Mouse (Mus musculus) ES-CJ7 (cell line): ENCODE results near the gene Phactr3.
"Not testable (repeated sequence)": the region's sequence is repeated elsewhere in the genome, so short reads cannot be mapped to it uniquely, and the experiment has no call there.

ENCODE experiments used
- DNase-seq: peaks from one replicate; pipeline ENCODE4 v3.0.0; 2011; ENCODE audit warnings: low read depth, low spot score

Phactr3 gene

GRCm38 (mm10) chr2:178327466-178328040, 208.8 kb downstream of the Phactr3 start:
- peak; percentile 83 for DNase-seq

DNA sequence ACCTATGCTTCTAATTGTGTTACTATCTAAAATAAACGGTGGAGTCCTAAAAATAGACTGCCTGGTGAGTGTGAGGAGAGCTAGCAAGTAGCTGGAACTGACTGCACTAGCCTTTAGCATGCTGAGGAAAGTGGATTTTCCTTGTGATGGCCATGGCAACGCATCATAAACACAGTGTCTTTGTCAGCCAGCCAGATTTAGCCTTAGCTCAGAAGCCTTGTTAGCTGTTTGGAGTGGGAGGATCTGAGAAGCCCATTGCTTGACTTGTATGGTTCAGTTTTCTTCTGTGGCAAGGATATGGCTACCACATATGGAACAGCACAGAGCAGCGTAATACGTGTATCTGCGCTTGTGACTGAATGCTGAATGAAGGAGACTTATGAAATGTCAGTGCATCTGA, 210.8 kb downstream of the Phactr3 start:
- DNase-seq, result no peak

GRCm38 (mm10) chr2:178329986-178330385, 211.2 kb downstream of the Phactr3 start:
- DNase-seq, result no peak

DNA sequence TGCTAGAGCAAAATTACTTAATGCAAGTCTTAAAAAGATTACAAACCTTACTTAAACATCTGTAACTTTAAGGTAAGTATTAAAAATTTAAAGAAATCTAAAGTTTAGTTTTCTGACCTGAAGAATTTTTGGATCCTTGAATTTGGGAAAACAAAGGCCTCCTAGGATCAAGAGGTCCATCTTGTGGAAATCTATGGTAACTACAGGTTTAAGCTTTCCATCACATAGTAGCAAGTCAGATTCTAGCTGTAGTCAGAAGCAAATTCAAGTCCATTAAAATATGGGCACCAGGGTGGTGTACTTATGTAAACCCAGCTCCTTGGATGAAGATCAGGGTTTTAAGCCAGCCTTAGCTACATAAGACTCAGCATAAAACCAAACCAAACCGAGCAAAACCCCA, 219.1 kb downstream of the Phactr3 start:
- DNase-seq, result peak; percentile 16

GRCm38 (mm10) chr2:178339044-178339443, 220.3 kb downstream of the Phactr3 start:
- no peak for DNase-seq

DNA sequence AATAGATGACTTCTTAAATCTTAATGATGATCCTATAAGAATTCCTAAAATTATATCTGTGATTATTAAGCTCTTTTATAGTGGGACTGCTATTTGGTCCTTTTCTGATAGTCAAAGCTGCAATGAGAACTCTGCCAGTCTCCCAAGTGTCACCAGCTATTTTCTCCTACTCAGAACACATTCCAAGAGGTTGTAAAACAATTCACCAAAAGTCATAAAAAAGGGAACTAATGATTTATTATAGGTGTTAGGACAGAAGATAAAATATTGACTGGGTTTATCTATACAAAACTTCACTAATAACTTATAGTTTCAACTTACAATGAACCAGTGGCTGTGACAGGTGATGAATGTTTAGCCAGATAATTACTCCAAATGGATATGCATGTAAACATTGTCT, 223.3 kb downstream of the Phactr3 start:
- not testable (repeated sequence) for DNase-seq

DNA sequence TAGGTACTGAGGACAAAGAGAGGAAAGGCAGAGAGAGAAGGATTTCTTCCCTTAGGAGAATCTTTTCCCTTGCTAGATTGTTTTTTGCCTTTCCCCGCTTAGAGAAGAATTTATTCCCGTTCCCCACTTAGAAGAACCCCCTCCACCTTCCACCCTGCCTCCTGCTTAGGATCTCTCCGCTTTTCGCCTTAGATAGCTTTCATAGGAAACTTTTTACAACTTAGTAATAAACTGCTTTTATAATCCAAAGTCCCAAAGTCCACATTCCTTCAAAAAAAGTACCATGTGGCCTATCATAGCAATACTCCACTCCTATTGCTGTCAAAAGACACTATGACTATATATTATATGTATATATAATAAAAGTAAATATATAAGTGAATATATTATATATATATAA, 223.8 kb downstream of the Phactr3 start:
- DNase-seq, result no peak
